Mouse (Mus musculus): ENCODE results near the gene Paxip1.

Paxip1 gene

DNA sequence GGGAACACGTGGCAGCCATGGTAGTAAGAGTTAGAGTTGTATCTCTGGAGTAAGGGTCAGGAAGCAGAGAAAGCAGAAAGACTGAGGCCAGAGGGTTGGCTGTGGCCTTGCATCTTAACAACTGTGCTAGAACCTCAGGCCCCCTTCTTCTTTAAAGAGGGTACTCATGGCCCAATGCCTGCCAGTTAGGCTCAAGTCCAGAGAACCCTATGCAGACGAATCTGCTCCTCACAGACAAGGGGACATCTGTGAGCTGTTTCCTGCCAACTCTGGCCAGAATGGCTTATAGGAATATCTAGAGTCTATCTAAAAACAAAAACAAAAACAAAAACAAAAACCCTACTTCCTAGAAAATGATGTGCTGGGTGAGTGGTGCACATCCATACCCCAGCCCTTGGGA is 72.2 kb downstream of the Paxip1 start:
- no peak for DNase-seq

DNA sequence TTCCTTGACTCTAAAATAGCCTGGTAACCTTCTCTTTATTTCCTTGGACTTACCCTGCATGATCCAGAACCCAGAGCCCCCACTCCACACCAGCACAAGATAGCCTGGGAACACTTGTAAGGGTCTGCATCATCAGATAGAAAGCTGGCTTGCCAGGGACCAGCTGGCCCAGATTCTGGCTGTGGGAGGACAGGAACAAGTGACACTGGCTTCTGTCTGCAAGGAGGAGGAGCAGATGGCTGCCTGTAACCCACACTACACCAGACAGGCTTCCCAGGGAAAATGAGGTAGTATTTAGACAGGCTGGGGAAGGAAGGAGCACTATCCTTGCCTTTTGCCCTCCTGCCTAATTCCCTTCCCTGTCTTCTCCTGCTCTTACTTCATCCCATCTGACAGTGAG is 74.2 kb downstream of the Paxip1 start:
- DNase-seq = no peak

DNA sequence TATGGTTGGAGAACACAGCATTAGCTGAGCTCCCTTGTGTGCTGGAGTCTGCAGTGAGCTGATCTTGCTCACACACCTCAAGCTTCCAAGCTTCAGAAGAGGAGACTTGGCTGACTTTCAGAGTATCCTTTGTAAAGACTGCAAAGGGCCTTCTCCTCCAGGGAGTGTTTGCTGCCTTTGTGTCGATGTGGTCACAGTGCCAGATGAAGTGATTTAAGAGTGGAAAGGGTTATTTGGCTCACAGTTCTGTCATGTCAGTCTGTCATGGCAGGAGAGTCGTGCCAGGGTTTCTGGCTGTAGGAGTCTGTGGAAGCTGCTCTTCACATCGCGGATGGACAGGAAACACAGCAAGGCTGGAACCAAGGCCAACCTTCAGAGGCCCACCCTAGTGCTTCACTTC is 75.5 kb downstream of the Paxip1 start:
- no peak for DNase-seq

DNA sequence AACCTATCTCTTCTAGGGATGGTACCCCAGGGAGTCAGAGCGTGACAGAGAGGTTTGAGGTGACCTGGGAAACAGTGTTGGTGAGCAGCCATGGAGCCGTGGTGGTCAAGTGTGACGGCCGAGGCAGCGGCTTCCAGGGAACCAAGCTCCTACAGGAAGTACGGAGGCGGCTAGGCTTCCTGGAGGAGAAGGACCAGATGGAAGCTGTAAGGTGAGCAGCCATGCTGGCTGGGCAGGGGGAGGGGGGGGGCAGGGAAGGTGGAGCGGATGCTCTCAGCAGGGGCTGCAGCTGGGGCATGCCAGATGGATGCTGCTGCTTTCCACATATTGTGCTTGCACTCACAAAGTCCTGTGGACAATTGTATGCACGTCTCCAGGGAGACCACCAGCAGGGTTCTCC is 77.1 kb downstream of the Paxip1 start:
- DNase-seq = no peak

DNA sequence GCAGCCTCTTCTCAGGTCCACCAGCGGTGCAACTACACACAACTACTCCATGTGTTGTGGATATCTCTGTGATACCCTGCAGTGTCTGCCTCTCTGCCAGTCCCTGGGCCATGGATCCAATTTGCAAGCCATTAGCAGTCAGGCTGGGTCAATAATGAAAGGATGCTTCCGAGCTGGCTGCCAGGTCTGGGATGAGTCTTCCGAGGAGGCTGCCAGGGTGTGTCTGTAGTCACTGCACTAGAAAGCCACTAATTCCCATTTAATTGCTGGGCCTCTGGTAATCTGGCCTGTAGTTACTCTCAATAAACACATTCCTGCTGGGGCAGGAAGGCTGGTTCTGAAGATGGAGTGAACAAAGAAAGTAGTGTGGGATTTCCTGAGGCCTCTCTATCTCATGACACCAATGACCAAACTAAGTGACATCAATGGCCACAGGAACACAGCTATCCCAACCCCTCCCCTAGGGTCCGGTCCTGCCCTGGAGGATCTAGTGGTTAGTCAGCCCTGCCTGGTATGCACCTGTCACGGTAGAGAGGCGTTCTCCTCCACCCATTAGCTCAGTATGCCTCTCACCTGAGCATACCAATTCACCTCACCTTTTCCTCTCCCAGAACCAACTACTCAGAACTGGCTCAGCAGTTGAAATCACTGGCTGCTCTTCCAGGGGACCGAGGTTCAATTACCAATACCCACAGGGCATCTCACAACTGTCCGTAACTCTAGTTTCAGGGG is 79.9 kb downstream of the Paxip1 start:
- no peak for DNase-seq

DNA sequence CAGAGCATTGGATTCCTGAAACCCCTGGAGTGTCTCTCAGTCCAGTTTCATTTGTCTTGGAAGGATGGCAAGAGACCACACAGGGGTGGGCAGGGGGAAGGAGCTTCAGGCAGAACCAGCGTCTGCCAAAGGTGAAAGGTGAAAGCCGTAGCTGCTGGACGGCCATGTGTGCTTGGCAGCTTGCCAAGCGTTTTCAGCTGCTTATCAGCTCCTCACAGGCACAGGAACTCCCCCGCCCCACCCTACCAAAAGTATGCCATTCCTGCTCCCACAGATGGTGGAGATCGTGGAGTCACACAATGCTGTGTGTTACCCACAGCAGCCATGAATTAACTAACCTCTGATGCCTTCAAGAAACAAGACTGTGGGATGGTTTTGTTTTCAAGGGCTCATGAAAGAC is 83.3 kb downstream of the Paxip1 start:
- peak; percentile 34 for DNase-seq

DNA sequence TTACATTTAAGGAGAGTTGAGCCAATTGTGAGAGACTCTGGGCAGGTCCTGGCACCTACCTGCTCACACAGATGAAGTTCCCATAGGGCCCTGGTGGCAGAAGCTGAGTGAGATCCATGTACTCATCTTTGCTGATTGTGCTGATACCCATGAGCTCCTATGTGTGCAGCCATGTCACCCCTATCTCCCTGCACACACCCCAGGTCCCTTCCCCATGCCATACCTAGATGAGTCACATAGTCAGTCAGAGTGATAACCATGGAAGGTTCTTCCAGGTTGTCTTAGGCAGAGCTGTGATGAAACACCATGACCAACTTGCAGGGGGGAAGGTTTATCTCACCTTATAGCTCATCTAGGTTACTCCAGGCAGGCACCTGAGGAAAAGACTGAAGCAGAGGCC is 84.2 kb downstream of the Paxip1 start:
- no peak for DNase-seq

DNA sequence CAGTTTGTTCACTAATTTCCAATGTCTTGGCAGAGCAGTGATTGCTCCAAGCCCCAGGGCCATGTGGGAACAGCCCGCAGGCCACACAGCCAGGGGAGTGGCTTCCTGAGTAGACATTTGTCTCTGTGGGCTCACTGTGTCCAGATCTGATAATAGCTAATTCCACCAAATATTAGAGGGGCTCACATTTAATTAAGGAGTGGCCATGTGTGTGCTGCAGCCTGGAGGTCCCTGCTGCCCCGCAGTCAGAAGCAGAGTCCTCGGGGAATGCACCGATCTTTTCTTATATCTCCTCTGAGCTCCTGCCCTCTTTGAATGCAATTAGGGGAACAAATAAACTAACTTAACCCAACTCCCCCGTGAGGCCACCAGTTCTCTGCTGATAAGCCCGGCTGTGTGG is 84.9 kb downstream of the Paxip1 start:
- DNase-seq = no peak

DNA sequence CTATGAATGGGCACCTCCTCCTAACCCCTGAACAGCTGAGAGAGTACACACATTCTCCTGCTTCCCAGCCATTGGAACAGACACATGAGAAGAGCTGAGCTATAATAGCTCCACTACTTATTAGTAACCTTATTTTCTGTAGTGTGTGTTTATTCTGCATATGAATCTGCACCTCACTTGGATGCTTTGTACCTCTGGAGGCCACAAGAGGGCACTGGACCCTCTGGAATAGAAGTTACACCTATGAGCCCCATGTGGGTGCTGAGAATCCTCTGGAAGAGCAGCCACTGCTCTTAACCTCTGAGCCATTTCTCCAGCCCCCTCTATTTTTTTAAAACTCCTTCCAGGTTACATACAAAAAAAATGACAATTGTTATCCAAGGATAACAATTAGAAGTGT is 86.5 kb downstream of the Paxip1 start:
- no peak for DNase-seq

DNA sequence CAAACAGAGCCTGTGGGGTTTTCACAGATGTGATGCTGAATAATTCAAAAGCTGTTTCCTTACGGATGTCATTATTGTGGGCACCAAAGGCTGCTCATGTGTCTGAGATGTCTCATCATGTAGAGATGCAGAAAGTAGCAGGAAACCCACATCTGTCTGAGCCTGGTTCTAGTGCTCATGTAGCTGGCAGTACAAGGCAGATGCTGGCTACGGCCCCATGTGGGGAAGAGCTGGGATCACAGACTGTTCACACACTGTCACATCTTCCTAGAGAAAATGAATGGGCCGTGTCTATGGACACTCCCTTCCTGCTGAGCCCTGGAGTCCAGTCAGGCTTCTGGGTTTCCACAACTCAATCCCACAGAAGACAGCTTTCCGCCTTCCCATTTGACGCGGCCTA is 89.0 kb downstream of the Paxip1 start:
- no peak for DNase-seq

Data from lung, postnatal 14 days (tissue).